Mouse (Mus musculus): ENCODE measurements around the gene Podn. TPM values are rescaled to one million over a fixed set of nuclear protein-coding genes. Genes with fewer than 3 reads are reported as not detected.

Gene Podn
- polyA plus RNA-seq, 1 experiment from 2014 or later, result 0.30 TPM

DNA sequence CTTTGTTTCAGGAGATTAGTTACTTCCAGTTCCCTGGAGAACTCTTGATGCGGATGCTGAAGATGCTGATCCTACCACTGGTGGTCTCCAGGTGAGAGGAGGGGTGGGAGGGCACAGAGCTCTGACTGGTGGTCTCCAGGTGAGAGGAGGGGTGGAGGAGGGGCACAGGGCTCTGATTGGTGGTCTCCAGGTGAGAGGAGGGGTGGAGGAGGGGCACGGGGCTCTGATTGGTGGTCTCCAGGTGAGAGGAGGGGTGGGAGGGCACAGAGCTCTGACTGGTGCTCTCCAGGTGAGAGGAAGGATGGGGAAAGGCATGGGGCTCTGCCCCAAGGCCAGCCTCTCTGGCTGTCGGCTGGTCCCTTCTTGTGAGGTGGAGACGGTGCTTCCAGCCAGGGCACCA lies 118.7 kb downstream of the Podn start:
- H3K9me3 ChIP-seq (replicated peaks; ENCODE audit: control insufficient read depth, low read length), result no peaks in the 10 kb centered on the region
- no peak overlapping the region for H3K4me3 ChIP-seq (ENCODE audit: low read depth, low read length)
- H3K9ac ChIP-seq (ENCODE audit: low read depth, low read length), result no peak overlapping the region
- H3K27me3 ChIP-seq (ENCODE audit: control insufficient read depth, insufficient read depth, low read depth, low read length), result no peaks in the 10 kb centered on the region
- no peak overlapping the region for H3K27ac ChIP-seq (ENCODE audit: low read length)
- no peaks in the 10 kb centered on the region for H3K4me1 ChIP-seq (ENCODE audit: control insufficient read depth, low read depth, low read length)
- no peak for ATAC-seq (ENCODE audit: low read depth)
- H3K36me3 ChIP-seq (ENCODE audit: control insufficient read depth, insufficient read depth), result no peaks in the 10 kb centered on the region
- 51% methylated on average over 4 of the region's 4 CpGs for WGBS (ENCODE audit: insufficient replicate concordance)
- H3K4me2 ChIP-seq (ENCODE audit: low read depth, low read length), result no peak overlapping the region

DNA sequence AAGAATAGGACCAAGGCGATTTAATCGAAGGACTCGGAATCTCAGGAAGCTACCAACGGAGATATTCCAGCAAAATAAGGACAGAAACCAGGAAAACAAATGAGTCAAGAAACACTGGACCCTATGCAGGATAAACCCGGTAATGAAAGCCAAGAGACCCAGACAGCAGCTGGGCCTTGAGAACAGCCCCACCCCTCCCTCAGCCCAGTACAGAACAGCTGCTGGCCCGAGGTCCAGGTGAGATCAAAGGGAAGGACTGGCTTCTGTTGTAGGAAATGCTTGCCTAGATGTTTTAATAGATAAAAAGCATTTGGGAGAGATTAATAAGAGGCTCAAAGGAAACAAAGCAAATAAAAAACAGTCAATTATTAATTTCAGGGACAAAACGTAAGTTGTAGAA lies 121.2 kb downstream of the Podn start:
- Histone ChIP-seq H3K4me3 (ENCODE audit: low read depth, low read length) (no peak overlapping the region), H3K4me2 (ENCODE audit: low read depth, low read length) (no peak overlapping the region), H3K27ac (ENCODE audit: low read length) (no peak overlapping the region), H3K9ac (ENCODE audit: low read depth, low read length) (no peak overlapping the region), H3K36me3 (ENCODE audit: control insufficient read depth, insufficient read depth) (no peaks in the 10 kb centered on the region), H3K9me3 (replicated peaks; ENCODE audit: control insufficient read depth, low read length) (no peaks in the 10 kb centered on the region), H3K27me3 (ENCODE audit: control insufficient read depth, insufficient read depth, low read depth, low read length) (no peaks in the 10 kb centered on the region), H3K4me1 (ENCODE audit: control insufficient read depth, low read depth, low read length) (no peaks in the 10 kb centered on the region)
- WGBS (ENCODE audit: insufficient replicate concordance), result 64% methylated on average over 7 of the region's 7 CpGs
- no peak for ATAC-seq (ENCODE audit: low read depth)

DNA sequence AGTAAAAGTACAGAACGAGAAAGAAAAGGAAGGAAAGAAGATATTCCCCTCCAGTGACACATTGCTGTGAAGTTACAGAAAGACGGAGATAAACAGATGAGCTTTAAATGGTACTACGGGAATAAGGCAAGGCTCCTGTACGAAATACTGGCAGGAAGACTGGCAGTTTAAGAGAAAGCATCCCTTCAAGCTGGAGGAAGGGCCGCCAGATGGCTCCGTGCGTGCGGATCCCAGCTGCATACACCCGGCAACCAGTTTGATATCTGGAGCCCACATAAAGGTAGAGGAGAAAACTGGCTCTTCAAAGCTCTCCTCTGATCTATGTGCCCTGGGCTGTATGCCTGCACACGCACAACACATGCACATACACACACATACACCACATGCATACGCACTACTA lies 121.7 kb downstream of the Podn start:
- Histone ChIP-seq H3K4me1 (ENCODE audit: control insufficient read depth, low read depth, low read length) (no peaks in the 10 kb centered on the region), H3K27ac (ENCODE audit: low read length) (no peak overlapping the region), H3K4me2 (ENCODE audit: low read depth, low read length) (no peak overlapping the region), H3K9ac (ENCODE audit: low read depth, low read length) (no peak overlapping the region), H3K9me3 (replicated peaks; ENCODE audit: control insufficient read depth, low read length) (no peaks in the 10 kb centered on the region), H3K36me3 (ENCODE audit: control insufficient read depth, insufficient read depth) (no peaks in the 10 kb centered on the region), H3K4me3 (ENCODE audit: low read depth, low read length) (no peak overlapping the region), H3K27me3 (ENCODE audit: control insufficient read depth, insufficient read depth, low read depth, low read length) (no peaks in the 10 kb centered on the region)
- no peak for ATAC-seq (ENCODE audit: low read depth)
- 67% methylated on average over 11 of the region's 11 CpGs for WGBS (ENCODE audit: insufficient replicate concordance)

DNA sequence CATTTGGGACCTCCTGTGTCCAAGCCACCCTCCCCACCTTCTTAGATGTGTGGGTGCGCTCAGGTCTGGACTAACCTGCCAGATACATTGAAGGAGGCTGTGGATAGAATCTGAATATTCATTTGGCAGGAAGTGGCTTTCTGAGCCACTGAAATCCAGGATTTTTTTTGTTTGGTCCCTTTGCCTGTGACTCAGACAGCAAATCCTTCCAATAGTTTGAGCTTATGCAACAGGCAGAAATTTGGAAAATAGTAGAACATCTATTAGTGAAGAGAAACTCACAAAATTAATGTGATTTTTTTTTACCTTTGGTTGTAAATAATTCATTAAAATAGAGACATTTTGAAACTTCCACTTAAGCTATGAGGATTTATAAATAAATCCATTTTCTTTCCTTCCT lies 125.1 kb downstream of the Podn start:
- 53% methylated on average over 1 of the region's 1 CpGs for WGBS (ENCODE audit: insufficient replicate concordance)
- Histone ChIP-seq H3K4me3 (ENCODE audit: low read depth, low read length) (no peak overlapping the region), H3K36me3 (ENCODE audit: control insufficient read depth, insufficient read depth) (no peaks in the 10 kb centered on the region), H3K4me1 (ENCODE audit: control insufficient read depth, low read depth, low read length) (no peaks in the 10 kb centered on the region), H3K27me3 (ENCODE audit: control insufficient read depth, insufficient read depth, low read depth, low read length) (no peaks in the 10 kb centered on the region), H3K27ac (ENCODE audit: low read length) (no peak overlapping the region), H3K9me3 (replicated peaks; ENCODE audit: control insufficient read depth, low read length) (no peaks in the 10 kb centered on the region), H3K4me2 (ENCODE audit: low read depth, low read length) (no peak overlapping the region), H3K9ac (ENCODE audit: low read depth, low read length) (no peak overlapping the region)
- ATAC-seq (ENCODE audit: low read depth), result no peak

DNA sequence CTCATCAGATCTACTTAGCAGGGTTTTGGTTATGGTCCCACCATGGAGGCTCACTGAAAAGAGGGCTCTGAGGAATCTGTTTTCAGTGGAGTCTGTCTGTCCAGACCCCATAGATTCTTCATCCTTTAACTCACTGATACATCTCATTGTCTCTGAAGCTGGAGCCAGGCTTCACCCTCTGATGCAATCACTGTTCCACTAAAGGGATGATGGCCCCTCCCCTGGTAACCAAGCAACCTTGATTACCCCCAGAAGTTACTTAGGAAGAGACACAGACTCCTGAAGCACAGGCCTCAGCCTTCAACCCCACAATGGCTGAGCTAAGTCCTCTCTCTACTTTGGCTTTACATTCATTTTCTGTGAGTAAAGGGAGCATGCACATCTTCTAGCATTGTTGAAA lies 126.5 kb downstream of the Podn start:
- no peak for ATAC-seq (ENCODE audit: low read depth)
- no peaks in the 10 kb centered on the region for H3K9me3 ChIP-seq (replicated peaks; ENCODE audit: control insufficient read depth, low read length)
- H3K27me3 ChIP-seq (ENCODE audit: control insufficient read depth, insufficient read depth, low read depth, low read length), result no peaks in the 10 kb centered on the region
- no peak overlapping the region for H3K27ac ChIP-seq (ENCODE audit: low read length)
- no peaks in the 10 kb centered on the region for H3K4me1 ChIP-seq (ENCODE audit: control insufficient read depth, low read depth, low read length)
- no peak overlapping the region for H3K4me2 ChIP-seq (ENCODE audit: low read depth, low read length)
- no peaks in the 10 kb centered on the region for H3K36me3 ChIP-seq (ENCODE audit: control insufficient read depth, insufficient read depth)
- H3K9ac ChIP-seq (ENCODE audit: low read depth, low read length), result no peak overlapping the region
- H3K4me3 ChIP-seq (ENCODE audit: low read depth, low read length), result no peak overlapping the region

DNA sequence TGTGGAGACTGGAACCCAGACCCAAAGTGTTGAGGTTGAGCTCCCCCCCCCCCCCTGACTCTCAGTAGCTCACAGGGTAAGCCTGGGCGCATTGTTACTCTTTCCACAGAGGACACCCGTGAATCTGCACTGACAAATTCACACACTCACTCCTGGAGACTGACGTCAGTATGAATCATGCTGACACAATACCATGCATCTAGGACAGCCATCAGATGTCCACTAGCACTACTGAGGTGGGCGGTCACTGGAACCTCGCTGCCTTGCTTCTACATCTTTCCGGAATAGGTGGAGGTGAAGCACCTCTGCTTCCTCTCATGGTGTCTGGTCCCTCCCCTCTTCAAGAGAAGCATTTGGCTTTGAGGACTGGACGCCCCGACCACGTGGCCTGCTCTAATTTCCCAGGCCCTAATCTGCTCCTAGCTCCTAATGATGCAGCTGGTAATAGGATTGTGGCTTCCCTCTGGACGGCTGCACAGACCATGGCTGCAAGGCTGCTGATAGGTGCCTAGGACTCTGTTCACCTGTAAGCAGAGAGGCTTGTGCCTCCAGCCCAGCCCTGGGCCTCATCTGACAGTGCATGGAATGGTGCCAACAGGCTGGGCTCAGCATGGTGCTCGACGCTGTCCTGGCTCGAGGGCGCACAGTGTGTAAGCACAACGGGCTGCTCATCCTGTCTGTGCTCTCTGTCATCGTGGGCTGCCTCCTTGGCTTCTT lies 128.1 kb downstream of the Podn start, which contains the start of gene Slc1a7:
Slc1a7 (plus strand) TSS at position 367 of the 717 bp plus-strand sequence.
- Histone ChIP-seq H3K9me3 (replicated peaks; ENCODE audit: control insufficient read depth, low read length) (no peaks in the 10 kb centered on the region), H3K4me3 (ENCODE audit: low read depth, low read length) (no peak within 1 kb of the TSS), H3K9ac (ENCODE audit: low read depth, low read length) (no peak within 1 kb of the TSS), H3K4me2 (ENCODE audit: low read depth, low read length) (no peak within 1 kb of the TSS), H3K4me1 (ENCODE audit: control insufficient read depth, low read depth, low read length) (no peaks in the 10 kb centered on the region), H3K36me3 (ENCODE audit: control insufficient read depth, insufficient read depth) (no peaks in the 10 kb centered on the region), H3K27ac (ENCODE audit: low read length) (no peak within 1 kb of the TSS), H3K27me3 (ENCODE audit: control insufficient read depth, insufficient read depth, low read depth, low read length) (no peaks in the 10 kb centered on the region)
- WGBS (ENCODE audit: insufficient replicate concordance), result 62% methylated on average over 16 of the region's 16 CpGs
- ATAC-seq (ENCODE audit: low read depth), result no peak

DNA sequence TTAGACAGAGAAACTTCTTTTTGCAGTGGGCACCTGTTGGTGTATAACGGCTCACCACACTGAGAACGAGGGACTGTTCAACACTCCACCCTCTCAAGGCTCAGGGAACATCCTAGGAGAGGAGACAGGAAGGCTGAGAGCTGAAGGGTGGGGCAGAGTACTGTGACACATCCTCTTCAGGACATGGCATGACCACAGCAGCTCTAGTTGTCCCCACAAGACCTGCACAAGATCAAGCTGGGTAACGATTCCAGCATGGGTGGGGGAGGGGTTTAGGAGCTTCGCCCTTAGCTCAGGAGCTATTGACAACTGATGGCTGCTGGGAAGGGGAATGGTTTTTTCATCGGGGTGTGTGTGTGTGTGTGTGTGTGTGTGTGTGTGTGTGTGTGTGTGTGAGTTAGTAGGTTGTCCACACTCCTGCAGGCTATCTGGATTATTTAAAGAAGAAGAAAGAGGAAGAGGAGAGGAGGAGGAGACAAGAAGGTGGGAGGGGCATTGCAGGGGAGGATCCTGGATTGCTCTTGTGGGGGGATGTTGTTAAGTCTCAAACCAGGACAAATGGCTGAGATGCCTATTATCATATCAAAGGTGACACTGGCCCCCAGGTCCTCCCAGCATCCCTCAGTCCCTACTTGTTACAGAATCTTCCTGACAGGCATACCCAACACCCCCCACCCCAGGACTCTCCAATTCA lies 129.7 kb downstream of the Podn start:
- H3K9ac ChIP-seq (ENCODE audit: low read depth, low read length), result no peak overlapping the region
- H3K9me3 ChIP-seq (replicated peaks; ENCODE audit: control insufficient read depth, low read length), result no peaks in the 10 kb centered on the region
- 20% methylated on average over 5 of the region's 5 CpGs for WGBS (ENCODE audit: insufficient replicate concordance)
- H3K4me1 ChIP-seq (ENCODE audit: control insufficient read depth, low read depth, low read length), result no peaks in the 10 kb centered on the region
- H3K4me3 ChIP-seq (ENCODE audit: low read depth, low read length), result no peak overlapping the region
- ATAC-seq (ENCODE audit: low read depth), result no peak
- no peaks in the 10 kb centered on the region for H3K36me3 ChIP-seq (ENCODE audit: control insufficient read depth, insufficient read depth)
- no peak overlapping the region for H3K27ac ChIP-seq (ENCODE audit: low read length)
- H3K27me3 ChIP-seq (ENCODE audit: control insufficient read depth, insufficient read depth, low read depth, low read length), result no peaks in the 10 kb centered on the region
- no peak overlapping the region for H3K4me2 ChIP-seq (ENCODE audit: low read depth, low read length)

Small RNA genes lying within 50 kb of the gene (microRNA-seq; reads per million reads assigned to microRNA genes)
- gene Mir6397, result not detected

Other genes with a start within 250 kb of the Podn start
- gene Magoh, start 216.7 kb downstream of the Podn start, polyA plus RNA-seq (2015; fragmentation: Nextera tagmentation; extraction: Ambion mirVana), result 58.5 and 76.7 TPM in 2 replicates
- gene 0610037L13Rik, start 206.6 kb downstream of the Podn start, polyA plus RNA-seq (2015; fragmentation: Nextera tagmentation; extraction: Ambion mirVana), result 30.7 TPM in 2 replicates
- 45.5 and 48.4 TPM in 2 replicates for gene Cpt2, start 172.8 kb downstream of the Podn start, polyA plus RNA-seq (2015; fragmentation: Nextera tagmentation; extraction: Ambion mirVana)
- gene Slc1a7, start 128.1 kb downstream of the Podn start, polyA plus RNA-seq (2015; fragmentation: Nextera tagmentation; extraction: Ambion mirVana), result not detected in 2 replicates
- 396 and 427 TPM in 2 replicates for gene Scp2, start 48.6 kb upstream of the Podn start, polyA plus RNA-seq (2015; fragmentation: Nextera tagmentation; extraction: Ambion mirVana)
- gene Echdc2, start 69.0 kb upstream of the Podn start, polyA plus RNA-seq (2015; fragmentation: Nextera tagmentation; extraction: Ambion mirVana), result 20.5 and 24.2 TPM in 2 replicates
- 0.30 and 0.33 TPM in 2 replicates for gene Zyg11a, start 121.6 kb upstream of the Podn start, polyA plus RNA-seq (2015; fragmentation: Nextera tagmentation; extraction: Ambion mirVana)
- 2.3 and 3.1 TPM in 2 replicates for gene Zyg11b, start 204.7 kb upstream of the Podn start, polyA plus RNA-seq (2015; fragmentation: Nextera tagmentation; extraction: Ambion mirVana)
- 20.5 and 26.3 TPM in 2 replicates for gene Coa7, start 231.7 kb upstream of the Podn start, polyA plus RNA-seq (2015; fragmentation: Nextera tagmentation; extraction: Ambion mirVana)

Data from liver, embryonic 16.5 days (tissue).